Mouse (Mus musculus) neural tube, embryonic 11.5 days (tissue): ENCODE measurements around the gene Zbtb48. TPM values are rescaled to one million over a fixed set of nuclear protein-coding genes. Genes with fewer than 3 reads are reported as not detected.

Source experiments
- ATAC-seq: fragments of 200-750 bp; cut with Nextera tagmentation; 2 replicates; pipeline ENCODE4 v1.8.0; 2017; ENCODE audit warnings: moderate number of reproducible peaks, mild to moderate bottlenecking, moderate TSS enrichment, moderate library complexity; ENCODE audit not compliant: insufficient read depth, low FRiP score, low TSS enrichment
- DNase-seq: peaks from one replicate; pipeline ENCODE4 v3.0.0-alpha.2; 2015; ENCODE audit warnings: low spot score
- H3K27ac ChIP-seq: fragments of 300-500 bp; sonication (generic); 2 replicates; pipeline ENCODE4 v1.5.1; 2014; ENCODE audit warnings: low read depth, mild to moderate bottlenecking, low read length
- H3K27me3 ChIP-seq: fragments of 300-500 bp; sonication (generic); 2 replicates; pipeline ENCODE4 v1.6.1; 2014; ENCODE audit warnings: mild to moderate bottlenecking, low read length, mixed read lengths; ENCODE audit not compliant: control insufficient read depth, insufficient read depth
- H3K36me3 ChIP-seq: fragments of 300-500 bp; sonication (generic); 2 replicates; pipeline ENCODE4 v1.6.1; 2014; ENCODE audit warnings: mild to moderate bottlenecking, low read length, moderate library complexity, mixed read lengths; ENCODE audit not compliant: control insufficient read depth, insufficient read depth
- H3K4me1 ChIP-seq: fragments of 300-500 bp; sonication (generic); 2 replicates; pipeline ENCODE4 v1.6.1; 2014; ENCODE audit warnings: low read length, mixed read lengths; ENCODE audit not compliant: control insufficient read depth, insufficient read depth
- H3K4me2 ChIP-seq: fragments of 300-500 bp; sonication (generic); 2 replicates; pipeline ENCODE4 v1.6.1; 2014; ENCODE audit warnings: low read depth, mild to moderate bottlenecking, moderate library complexity
- H3K4me3 ChIP-seq: fragments of 300-500 bp; sonication (generic); 2 replicates; pipeline ENCODE4 v1.5.1; 2014; ENCODE audit warnings: low read depth, low read length
- H3K9ac ChIP-seq: fragments of 300-500 bp; sonication (generic); 2 replicates; pipeline ENCODE4 v1.6.1; 2014; ENCODE audit warnings: mild to moderate bottlenecking, low read length
- H3K9me3 ChIP-seq: fragments of 300-500 bp; sonication (generic); 2 replicates; pipeline ENCODE4 v1.6.1; 2016; ENCODE audit warnings: low read length; ENCODE audit not compliant: control insufficient read depth
- WGBS: fragments of 180-500 bp; shearing (Covaris S2); extraction: QIAGEN DNeasy Blood & Tissue Kit; methylation state at CpG from one replicate; pipeline ENCODE4 v1.1.7; 2014; 5-methylcytosine and 5-hydroxymethylcytosine counted together
- polyA plus RNA-seq: library from polyadenylated mRNA; unstranded; fragments of >200 nt; fragmentation: Nextera tagmentation; extraction: Ambion mirVana; gene quantifications from 2 replicates; pipeline ENCODE4 v1.2.1, GENCODE M21; 2014

Zbtb48 gene
- polyA plus RNA-seq, 1 experiment from 2014 or later, result 23.8 TPM

DNA sequence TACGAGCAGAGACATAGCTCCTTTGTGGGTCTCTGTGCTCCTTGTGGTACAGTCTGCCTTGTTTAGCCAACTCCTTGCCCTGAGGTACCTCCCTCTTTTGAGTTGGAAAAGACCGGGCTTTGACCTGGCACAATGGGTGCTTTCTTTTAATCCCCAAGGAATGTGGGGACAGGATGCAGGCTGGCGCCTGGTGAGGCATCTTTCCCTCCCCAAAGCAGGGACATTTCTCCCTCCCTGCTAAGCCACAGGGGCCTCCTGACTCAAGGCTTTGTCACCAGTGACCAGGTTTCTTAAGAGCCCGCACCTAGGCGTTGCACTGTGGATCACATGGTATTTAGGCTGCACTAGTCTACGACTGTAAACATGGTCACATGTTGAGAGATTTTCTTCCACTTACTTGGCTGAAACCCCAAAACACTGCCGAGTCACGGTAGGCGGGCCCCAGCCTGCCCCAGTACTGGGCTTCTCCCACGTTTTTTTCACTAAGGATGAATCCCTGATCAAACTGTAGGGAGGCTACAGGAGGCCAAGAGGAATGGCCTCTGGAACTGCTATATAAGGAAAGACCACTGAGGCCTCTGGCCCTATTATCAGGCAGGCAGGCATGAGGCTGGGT lies 17.3 kb downstream of the Zbtb48 start:
- Histone ChIP-seq H3K27me3 (peaks cover 16% of the 10 kb centered on the region), H3K4me2 (peak overlapping the region; percentile 100), H3K9me3 (no peaks in the 10 kb centered on the region), H3K9ac (no peak overlapping the region; the same call in 1 of the 2 replicates), H3K4me3 (peak overlapping the region; percentile 72), H3K36me3 (peaks cover 6% of the 10 kb centered on the region), H3K27ac (no peak overlapping the region), H3K4me1 (peaks cover 22% of the 10 kb centered on the region)
- peak; percentile 17 for DNase-seq
- 2% methylated on average over 10 of the region's 10 CpGs for WGBS
- no peak for ATAC-seq

GRCm38 (mm10) chr4:152009076-152010051 lies 18.1 kb downstream of the Zbtb48 start:
- under 1% methylated on average over 115 of the region's 115 CpGs for WGBS
- ATAC-seq, result peak; percentile 60
- DNase-seq, result peak; percentile 53
- Histone ChIP-seq H3K4me1 (peaks cover 22% of the 10 kb centered on the region), H3K36me3 (peaks cover 4% of the 10 kb centered on the region), H3K27ac (peak overlapping the region; percentile 49; the same call in 1 of the 2 replicates), H3K27me3 (peaks cover 16% of the 10 kb centered on the region), H3K4me2 (peak overlapping the region; percentile 100), H3K4me3 (peak overlapping the region; percentile 72), H3K9ac (peak overlapping the region; percentile 63), H3K9me3 (no peaks in the 10 kb centered on the region)

DNA sequence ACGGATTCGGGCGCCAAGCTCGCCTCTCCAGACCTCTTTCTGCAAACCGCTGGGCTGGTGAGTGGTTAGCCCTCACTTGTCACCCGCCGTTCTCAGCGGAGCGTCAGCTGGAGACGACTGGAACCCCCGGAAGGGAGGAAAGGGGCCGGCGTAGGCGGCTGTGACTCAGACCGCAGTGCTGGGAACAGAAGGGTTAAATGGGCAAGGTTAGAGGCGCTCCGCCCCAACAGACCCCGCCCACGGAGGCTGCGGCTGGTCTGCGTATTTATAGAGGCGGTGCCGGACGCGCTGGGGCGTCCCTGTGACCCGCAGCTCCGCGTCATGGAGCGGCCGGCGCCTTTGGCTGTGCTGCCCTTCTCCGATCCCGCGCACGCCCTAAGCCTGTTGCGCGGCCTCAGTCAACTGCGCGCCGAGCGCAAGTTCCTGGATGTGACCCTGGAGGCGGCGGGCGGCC lies 18.8 kb downstream of the Zbtb48 start, which contains the start of gene Klhl21:
Klhl21 (plus strand) TSS at position 182 of the 454 bp plus-strand sequence.
- ATAC-seq, result peak; percentile 78
- Histone ChIP-seq H3K36me3 (no peaks in the 10 kb centered on the region), H3K9ac (peak within 1 kb of the TSS; percentile 63), H3K27me3 (peaks cover 16% of the 10 kb centered on the region), H3K4me1 (peaks cover 22% of the 10 kb centered on the region), H3K4me2 (peak within 1 kb of the TSS; percentile 100), H3K27ac (peak within 1 kb of the TSS; percentile 49; the same call in 1 of the 2 replicates), H3K9me3 (no peaks in the 10 kb centered on the region), H3K4me3 (peak within 1 kb of the TSS; percentile 72)
- WGBS, result 0% methylated on average over 41 of the region's 45 CpGs
- DNase-seq, result peak; percentile 92

- Histone ChIP-seq H3K4me3 (peak overlapping the region; percentile 72), H3K4me1 (peaks cover 22% of the 10 kb centered on the region), H3K4me2 (peak overlapping the region; percentile 100), H3K27ac (no peak overlapping the region), H3K9ac (no peak overlapping the region), H3K36me3 (no peaks in the 10 kb centered on the region), H3K27me3 (peaks cover 16% of the 10 kb centered on the region), H3K9me3 (no peaks in the 10 kb centered on the region)
- ATAC-seq (no peak), DNase-seq (no peak)
- 1% methylated on average over 14 of the region's 14 CpGs for WGBS
Observed at GRCm38 (mm10) chr4:152008148-152008500, 19.3 kb downstream of the Zbtb48 start.

DNA sequence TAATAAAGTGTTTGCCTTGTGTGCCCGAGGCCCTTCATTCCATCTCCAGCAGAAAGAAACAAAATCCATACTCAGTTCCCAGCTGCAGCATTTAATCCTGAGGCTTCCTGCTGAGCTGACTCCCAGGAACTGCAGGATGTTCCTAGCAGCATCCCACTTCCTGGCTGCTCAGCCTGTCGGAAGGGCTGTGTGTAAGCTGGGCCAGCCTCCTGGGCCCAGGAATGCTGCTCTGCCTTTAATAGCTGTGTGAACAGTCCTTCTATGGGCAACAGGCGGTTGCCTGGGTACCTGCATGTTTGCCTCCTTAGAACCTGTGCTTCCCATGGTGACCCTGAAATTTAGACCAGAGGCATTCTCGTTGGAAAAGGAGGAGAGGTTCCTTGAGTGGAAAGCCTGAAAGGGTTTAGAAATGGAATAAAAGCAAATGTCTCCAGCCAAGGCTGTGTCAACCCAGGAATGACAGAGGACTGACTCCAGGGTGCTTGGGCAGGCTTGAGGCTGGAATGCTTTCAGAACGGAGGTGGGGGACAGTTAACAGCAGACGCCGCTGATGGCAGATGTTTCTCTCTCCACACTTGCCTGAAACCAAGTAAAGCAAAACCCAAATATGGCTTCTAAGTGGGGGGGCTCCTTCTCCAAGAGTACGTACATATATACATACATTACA lies 19.9 kb downstream of the Zbtb48 start:
- H3K27ac ChIP-seq, result no peak overlapping the region
- no peak overlapping the region for H3K9ac ChIP-seq
- DNase-seq (no peak), ATAC-seq (no peak)
- WGBS, result 8% methylated on average over 8 of the region's 8 CpGs
- peak overlapping the region; percentile 100 for H3K4me2 ChIP-seq
- H3K4me1 ChIP-seq, result peaks cover 22% of the 10 kb centered on the region
- peak overlapping the region; percentile 72 for H3K4me3 ChIP-seq
- H3K36me3 ChIP-seq, result no peaks in the 10 kb centered on the region
- no peaks in the 10 kb centered on the region for H3K9me3 ChIP-seq
- peaks cover 16% of the 10 kb centered on the region for H3K27me3 ChIP-seq

DNA sequence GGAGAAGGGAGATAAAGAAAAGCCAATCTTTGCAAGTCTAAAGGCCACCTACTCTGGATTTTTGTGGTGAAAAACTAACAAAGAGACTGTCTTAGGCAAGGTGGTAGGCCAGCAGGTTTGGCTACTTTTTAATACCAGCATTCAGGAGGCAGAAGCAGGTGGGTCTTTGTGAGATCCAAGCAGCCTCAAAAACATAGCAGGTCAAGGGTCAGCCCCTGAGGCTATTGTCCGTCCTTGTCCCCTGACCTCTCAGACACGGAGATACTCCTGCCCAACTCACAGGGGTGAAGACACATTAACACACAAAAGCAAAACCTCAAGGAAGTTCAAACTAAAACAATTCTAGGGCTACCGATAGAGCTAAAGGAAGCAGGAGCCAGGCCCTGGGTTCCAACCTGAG lies 20.7 kb downstream of the Zbtb48 start:
- 16% methylated on average over 3 of the region's 3 CpGs for WGBS
- DNase-seq (no peak), ATAC-seq (no peak)
- peaks cover 22% of the 10 kb centered on the region for H3K4me1 ChIP-seq
- no peaks in the 10 kb centered on the region for H3K36me3 ChIP-seq
- peaks cover 16% of the 10 kb centered on the region for H3K27me3 ChIP-seq
- H3K4me2 ChIP-seq, result no peak overlapping the region
- no peak overlapping the region for H3K27ac ChIP-seq
- no peaks in the 10 kb centered on the region for H3K9me3 ChIP-seq
- H3K4me3 ChIP-seq, result no peak overlapping the region
- no peak overlapping the region for H3K9ac ChIP-seq

DNA sequence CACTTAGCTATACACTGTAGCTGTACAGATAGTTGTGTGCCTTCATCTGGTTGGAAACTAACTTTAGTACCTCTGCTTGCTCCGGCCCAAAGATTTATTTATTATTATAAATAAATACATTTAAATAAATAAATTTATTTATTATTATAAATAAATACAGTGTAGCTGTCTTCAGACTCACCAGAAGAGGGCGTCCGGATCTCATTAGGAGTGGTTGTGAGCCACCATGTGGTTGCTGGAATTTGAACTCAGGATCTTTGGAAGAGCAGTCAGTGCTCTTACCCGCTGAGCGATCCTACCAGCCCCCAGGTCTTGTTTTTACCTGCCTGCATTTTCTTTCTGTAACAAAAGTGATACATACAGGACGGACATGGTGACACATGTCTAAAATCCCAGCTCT lies 21.3 kb downstream of the Zbtb48 start:
- H3K27ac ChIP-seq, result no peak overlapping the region
- H3K27me3 ChIP-seq, result peaks cover 16% of the 10 kb centered on the region
- DNase-seq (no peak), ATAC-seq (no peak)
- H3K36me3 ChIP-seq, result no peaks in the 10 kb centered on the region
- 82% methylated on average over 6 of the region's 6 CpGs for WGBS
- no peak overlapping the region for H3K4me3 ChIP-seq
- H3K9ac ChIP-seq, result no peak overlapping the region
- no peak overlapping the region for H3K4me2 ChIP-seq
- H3K9me3 ChIP-seq, result no peaks in the 10 kb centered on the region
- H3K4me1 ChIP-seq, result peaks cover 22% of the 10 kb centered on the region

- 91% methylated on average over 3 of the region's 3 CpGs for WGBS
- Histone ChIP-seq H3K4me3 (no peak overlapping the region), H3K9me3 (no peaks in the 10 kb centered on the region), H3K27me3 (no peaks in the 10 kb centered on the region), H3K4me2 (no peak overlapping the region), H3K4me1 (0 out of 2 replicates have a peak, but pooled peaks cover under 1% of the 10 kb centered on the region), H3K27ac (no peak overlapping the region), H3K9ac (no peak overlapping the region), H3K36me3 (no peaks in the 10 kb centered on the region; the same call in 1 of the 2 replicates)
- DNase-seq (no peak), ATAC-seq (no peak)
Observed at GRCm38 (mm10) chr4:152002063-152002462, 25.4 kb downstream of the Zbtb48 start.
